Mouse (Mus musculus): Measurements from ENCODE around the gene Abtb2.

DNA sequence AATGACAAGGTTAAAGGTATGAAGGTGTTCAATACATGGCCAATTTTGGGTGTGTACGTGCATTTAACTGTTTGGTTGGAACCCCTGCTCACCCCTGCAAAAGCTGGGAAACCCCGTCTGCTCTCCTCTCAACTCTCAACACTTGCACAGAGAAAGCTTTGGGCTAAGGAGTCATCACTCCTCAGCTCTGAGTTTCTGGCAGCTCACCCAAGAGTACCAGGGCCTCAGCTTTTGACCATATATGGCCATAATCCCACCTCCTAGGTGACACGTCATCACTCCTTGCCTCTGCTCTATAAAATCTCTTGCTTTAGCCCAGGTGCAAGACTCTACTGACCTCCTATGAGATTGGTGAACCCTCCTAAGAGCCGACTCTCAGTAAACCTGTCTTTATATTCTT, 5.2 kb upstream of the Abtb2 start:
- TF ChIP-seq USF1 (IDR thresholded peaks at IDR 0.05; ENCODE audit: low read depth) = no peak
- TF ChIP-seq CTCF (IDR thresholded peaks at IDR 0.05; ENCODE audit: control insufficient read depth, insufficient read depth, insufficient read length) = no peak

Data from C2C12 (cell line).